Mouse (Mus musculus) E14TG2a.4 (cell line): Measurements from ENCODE around the gene Xlr5b.
"Not testable (repeated sequence)": the region's sequence is repeated elsewhere in the genome, so short reads cannot be mapped to it uniquely, and the experiment has no call there.

Experiments used
- CTCF ChIP-seq: conservative IDR thresholded peaks from 2 replicates; pipeline ENCODE4 v1.5.1; 2014; ENCODE audit warnings: low read length
- NANOG ChIP-seq: IDR thresholded peaks from 2 replicates; pipeline ENCODE4 v1.6.1; 2014; ENCODE audit warnings: borderline replicate concordance, low read length, mixed read lengths

DNA sequence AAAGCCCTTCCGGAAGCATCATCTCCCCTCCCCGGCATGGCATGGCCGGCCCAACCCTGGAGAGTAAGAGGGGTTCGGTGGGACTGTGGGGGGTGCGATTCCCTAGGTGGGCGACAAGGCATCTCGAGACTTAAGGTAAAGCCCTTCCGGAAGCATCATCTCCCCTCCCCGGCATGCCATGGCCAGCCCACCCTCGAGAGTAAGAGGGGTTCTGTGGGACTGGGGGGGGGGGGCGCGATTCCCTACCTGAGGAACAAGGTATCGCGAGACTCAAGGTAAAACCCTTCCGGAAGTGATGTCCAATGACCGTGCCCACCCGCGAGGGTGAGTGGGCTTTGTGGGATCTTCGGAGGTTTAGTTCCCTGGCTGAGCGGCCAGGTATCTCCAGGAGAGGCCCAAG lies at the start of gene Xlr5b:
- TF ChIP-seq CTCF, NANOG: not testable (repeated sequence)
